Mouse (Mus musculus) skeletal muscle tissue, adult 2 months (tissue): ENCODE results near the gene Tbc1d10b.
"Not testable (repeated sequence)": the region's sequence is repeated elsewhere in the genome, so short reads cannot be mapped to it uniquely, and the experiment has no call there.

ENCODE experiments used
- DNase-seq: peaks from one replicate; pipeline ENCODE4 v3.0.0-alpha.2; 2012; ENCODE audit warnings: low read depth, low spot score

Gene Tbc1d10b

DNA sequence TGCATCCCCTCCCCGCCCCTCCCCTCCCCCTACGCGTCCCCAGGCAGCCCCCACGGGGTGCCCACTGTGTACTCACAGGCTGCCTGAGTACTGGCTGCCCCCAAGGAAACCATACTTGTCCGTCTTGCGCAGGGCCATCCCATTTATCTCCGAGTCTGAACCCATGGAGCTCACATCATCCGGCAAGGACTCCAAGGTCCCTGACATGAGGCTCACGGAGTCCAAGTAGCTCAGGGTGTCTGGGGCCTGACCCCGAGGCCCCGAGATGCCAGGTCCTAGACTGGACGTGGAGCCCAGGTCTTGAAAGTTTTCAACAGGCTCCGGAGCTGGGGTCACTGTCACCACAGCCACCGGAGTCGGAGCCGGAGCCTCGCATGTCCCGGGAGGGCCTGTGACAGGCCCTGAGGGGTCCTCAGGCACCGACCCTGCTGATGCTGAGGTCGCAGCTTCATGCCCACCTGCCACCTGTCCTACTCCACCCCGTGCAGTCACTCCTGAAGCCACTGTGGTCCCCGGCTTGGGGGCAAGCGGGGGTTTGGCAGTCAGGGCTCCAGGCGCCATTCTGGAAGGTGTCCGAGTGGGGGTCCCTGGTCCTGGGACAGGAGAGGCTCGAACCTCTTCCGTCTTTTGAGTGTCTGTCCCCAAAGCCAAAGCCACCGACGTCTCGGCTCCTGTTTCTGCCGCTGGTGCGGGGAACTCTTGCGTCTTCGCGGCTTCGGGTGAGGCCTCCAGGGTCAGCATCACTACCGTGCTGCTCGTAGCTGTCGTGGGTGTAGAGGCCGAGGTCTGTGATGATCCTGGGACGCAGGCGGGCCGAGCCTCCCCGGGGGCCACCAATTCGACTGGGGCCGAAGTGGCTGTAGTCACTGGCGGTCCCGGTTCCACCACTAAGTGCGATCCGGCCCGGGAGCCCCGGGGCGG lies 634 bp downstream of the Tbc1d10b start:
- DNase-seq, result no peak

DNA sequence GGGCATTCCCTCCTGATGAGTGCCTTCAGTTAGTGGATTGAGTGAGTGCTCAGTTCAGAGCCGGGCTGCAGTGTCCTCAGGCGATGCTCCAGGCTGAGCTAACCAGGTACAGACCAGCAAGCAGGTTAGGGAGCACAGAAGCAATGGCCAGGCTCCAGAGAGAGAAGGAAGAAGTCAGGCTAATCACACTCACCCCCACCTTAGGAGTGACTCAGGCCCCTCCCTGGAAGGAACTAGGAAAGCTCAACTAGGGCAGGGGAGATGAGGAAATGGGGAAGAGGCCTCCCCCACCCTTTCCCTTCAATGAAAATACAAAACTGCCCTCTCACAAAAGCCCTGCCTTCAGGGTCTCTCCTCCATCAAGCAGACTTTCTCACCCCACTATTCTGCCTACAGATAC lies 1.7 kb downstream of the Tbc1d10b start:
- no peak for DNase-seq

DNA sequence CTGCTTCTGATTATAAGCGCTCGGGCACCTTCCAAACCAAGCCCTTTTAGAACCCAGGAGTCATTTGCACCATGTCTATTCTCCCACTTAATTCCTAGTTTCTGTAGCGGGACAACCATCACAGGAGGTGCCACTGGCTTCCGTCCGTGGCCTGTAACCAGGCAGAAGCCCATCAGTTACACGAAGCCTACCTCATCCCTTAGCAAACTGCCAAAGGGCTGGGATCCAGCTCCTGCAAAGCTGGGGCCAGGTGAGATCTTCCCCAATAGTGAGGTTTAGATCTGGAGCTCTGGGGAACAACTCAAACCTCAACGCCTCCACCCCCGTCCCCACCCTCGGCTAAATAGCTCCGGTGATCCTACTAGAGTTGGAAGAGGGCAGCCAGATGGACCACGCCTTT lies 11.8 kb downstream of the Tbc1d10b start:
- DNase-seq, result no peak

DNA sequence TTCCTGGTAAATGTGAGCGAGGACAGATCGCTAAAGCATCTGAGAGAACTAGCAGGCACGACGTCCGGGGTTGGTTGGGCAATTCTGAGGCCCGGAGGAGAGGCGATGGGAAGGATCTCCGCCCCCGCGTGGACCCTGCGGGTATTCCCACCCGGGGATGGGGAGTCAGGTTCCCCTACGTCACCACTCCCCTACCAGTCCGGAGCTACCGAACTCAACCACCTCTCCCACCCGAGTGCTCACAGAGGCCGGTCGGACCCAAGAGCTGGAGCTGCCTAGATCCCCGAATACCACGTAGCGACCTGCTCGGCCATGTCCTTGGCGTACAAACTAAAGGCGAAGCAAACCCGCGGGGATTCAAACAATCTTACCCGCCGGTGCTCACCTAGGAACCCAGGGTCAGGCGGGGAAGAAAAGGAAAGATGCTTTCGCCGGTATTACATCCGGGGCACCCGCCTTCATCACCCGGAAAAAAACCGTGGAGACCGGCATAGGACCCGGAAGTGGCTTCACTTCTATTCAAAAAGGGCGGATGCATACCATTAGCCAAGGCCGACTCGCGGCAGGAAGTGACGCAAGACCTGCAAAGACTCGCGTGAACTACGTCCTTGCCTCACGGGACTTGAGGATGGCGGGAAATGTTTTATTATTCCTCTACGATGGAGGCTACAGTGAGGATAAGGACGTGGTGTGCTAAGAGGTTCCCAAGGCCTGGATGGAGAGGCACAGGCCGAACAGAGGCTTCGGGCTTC lies 12.5 kb downstream of the Tbc1d10b start, which contains the start of gene Cd2bp2:
Gene Cd2bp2, minus strand, starts transcription at position 507 of the 752 bp plus-strand sequence.
- peak; percentile 96 for DNase-seq

DNA sequence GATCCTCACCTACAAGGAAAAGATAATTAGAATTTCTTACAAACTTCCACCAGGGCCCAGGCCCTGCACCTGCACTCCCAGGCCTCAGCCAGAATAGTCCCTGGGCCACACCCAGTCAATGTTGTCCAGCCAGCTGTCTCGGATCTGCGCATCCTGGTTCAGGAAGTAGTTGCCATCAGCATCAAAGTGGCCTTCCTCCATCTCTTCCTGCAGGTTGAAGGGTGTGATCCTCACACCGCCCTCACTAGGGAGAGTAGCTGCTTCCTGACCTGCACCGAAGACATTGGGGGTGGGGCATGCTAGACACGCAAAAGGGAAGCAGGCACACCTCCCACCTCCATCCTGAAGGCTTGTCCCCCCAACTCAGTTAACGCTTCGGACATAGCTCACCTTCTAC lies 13.6 kb downstream of the Tbc1d10b start:
- no peak for DNase-seq

DNA sequence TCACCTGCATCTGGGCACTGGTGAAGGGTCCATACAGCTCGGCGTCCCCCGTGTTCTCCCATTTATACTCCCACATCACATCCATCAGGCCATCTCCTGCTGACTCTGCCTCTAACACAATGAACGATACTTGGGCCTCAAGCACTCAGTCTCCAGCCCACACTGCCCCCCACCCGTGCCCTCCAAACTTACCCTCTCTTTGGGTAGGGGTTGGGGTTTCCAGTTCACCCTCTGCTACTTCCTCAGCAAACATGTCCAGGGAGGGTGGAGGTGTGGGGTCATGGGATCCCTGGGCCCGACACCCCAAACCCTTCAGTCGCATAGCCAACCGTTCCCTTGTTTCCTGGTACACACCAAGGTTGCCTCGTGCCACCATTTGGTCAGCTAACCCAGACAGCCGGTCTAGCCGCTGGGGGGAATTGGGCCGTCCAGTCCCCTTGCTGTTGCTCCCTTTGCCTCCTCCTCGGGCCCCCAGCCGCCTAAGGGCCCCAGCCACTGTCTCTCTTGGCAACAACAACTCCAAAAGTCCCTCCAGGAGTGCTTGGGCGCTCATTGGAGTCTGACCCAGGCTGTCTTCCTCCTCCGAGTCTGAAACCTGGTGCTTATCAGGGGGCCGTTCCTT lies 14.1 kb downstream of the Tbc1d10b start:
- DNase-seq, result no peak

DNA sequence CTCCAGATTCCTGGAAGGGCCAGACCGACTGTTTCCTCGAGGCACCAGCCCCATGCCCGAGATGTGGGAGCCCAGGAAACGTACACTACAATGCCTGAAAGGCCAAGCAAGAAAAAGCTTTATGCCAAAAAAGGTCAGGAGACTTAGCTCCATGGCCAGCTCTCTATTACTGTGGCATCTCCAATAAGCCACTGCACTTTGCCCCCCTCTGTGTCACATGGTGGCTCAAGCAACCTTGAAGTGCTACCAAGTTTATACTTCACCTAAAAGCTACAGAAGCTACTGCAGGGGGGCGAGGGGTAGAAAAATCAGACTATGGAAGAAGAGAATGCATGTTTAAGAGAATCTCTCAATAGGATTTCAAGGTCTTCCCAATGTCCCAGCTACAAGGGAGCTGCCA lies 15.3 kb downstream of the Tbc1d10b start:
- DNase-seq, result no peak

DNA sequence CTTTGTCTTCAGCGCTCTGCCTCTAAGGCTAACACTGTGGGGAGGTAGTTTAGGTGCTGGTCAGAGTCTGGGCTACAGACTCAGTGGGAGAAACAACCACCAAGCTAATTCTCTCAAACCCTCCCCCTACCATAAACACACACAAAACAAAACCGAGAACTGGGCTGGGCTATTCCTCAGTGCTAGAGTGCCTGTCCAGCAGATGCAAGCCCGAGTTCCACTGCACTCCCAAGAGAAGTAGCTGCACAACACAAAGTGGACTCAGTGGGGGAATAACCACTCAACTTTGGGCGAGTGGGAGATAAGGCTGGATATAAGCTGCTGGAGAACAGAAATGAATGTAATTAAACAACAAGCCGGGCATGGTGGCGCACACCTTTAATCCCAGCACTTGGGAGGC lies 17.6 kb downstream of the Tbc1d10b start:
- DNase-seq, result no peak

DNA sequence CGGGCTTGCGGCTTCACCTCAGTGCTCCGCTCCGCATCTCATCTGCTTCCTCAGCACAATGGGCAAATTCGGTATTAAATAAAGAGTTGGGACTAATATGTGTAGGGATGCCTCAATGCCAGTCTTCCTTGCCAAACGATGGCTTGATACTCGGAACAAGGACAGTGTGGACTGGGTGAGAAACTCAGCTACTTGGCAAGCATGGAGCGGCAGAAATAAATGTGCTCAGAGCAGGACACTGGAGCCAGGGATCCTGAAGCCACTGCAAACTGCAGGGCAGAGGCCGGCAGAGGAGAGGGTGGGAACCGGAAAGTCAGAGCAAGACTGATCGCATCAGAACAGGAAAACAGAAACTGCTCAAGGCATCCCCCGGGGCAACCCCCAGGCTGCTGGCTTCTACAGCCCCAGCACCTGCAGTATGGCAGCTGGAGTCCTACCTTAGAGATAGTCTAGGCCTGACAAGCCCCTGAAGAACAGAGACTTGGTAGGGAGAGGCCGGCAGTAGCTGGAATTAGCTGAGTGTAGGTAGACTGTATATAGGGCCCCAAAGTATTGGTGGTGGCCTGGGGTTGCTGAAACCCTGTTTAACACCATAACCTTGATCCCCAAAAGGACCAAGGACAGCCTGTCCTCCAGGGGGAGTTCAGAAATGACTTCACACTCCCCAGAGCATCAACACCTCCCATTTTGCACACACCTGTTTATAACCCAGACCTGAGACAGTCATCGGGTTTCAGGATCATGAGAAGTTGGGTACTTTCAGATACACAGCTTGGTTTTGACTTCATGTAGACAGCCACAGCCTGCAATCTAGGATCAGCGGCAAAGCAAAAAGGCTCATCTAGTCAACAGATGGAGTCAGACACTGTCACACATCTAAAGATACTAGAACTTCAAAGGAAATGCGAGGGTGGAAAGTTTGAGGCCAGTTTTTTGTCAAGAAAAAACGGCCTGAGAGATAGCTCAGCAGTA lies 19.7 kb downstream of the Tbc1d10b start:
- no peak for DNase-seq

DNA sequence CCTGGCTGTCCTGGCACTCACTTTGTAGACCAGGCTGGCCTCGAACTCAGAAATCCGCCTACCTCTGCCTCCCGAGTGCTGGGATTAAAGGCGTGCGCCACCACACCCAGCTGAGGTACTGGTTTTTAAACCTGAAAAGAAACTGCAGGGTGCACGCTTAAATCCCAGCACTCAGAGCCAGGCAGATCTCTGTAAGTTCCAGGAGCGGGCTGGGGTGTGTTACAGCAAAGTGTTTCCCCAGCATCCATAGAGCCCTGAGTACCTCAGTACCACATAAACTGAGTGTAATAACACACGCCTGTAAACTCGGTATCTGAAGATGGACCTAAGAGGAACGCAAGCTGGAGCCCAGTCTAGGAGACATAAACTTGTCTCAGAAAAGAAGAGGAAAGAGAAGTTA lies 20.9 kb downstream of the Tbc1d10b start:
- no peak for DNase-seq

DNA sequence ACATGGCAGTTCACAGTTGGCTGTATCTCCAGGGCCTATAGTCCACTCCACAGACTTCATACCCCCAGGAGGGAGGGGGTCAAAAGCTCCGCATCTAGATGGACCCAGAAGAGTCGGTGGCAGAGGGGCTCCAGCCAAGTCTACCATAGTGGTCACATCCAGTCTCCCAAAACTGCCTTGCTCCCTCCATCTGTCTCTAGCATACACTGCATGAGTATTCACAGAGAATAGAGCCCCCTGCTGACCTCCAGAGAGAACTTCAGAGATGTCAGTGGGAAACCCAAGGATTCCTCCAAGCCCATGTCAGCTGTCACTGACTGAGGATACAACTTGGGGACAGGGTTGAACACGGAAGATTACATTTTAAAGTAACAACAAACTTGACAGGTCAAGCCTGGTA lies 22.7 kb downstream of the Tbc1d10b start:
- no peak for DNase-seq

DNA sequence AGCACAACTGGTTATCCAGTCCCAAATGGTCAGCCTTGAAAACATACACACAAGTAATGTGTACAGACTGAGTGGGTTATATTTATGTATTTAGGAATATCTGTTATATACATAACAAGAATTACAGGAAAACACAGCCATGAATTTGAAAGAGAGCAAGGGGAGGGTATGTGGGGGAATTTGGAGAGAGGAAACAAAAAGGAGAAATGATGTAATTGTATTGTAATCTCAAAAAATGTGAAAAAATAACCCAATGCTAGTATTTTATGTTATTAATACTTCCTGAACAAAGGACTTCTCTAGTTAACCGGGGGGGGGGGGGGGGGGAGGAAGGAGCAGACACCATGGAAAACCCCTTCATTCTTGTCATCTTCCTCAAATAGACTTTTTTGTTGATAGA lies 23.5 kb downstream of the Tbc1d10b start:
- DNase-seq, result no peak

DNA sequence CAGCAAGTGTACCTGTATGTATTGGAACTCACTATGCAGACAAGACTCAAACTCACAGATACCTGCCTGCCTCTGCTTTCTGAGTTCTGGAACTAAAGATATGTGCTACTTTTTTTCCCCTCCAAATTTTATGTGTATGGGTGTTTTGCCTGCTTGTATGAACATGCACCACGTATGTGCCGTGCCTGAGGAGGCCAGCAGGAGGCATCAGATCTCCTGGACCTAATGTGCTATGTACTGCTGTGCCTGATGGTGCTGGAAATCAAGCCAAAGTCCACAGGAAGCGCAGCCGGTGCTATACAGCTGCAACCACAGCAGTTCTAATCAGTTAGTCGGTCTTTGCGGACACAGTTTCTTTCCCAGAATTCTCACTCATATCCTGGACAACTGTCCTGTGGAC lies 24.4 kb downstream of the Tbc1d10b start:
- DNase-seq, result no peak

DNA sequence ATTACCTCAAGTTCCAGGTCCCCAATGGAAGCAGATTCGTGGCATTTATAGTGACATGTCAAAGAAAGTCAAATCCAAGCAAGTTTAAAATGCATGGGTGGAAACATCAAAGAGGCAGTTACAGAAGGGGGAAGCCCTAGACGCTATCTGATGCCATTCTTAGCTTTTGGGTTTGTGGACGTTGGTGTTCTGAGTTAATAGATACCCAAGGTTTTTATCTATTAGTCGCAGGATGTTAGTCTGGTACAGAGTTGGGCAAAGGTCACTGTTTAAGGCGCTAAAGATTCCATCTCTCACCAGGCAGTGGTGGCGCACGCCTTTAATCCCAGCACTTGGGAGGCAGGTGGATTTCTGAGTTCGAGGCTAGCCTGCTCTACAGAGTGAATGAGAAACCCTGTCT lies 24.9 kb downstream of the Tbc1d10b start:
- DNase-seq, result no peak

DNA sequence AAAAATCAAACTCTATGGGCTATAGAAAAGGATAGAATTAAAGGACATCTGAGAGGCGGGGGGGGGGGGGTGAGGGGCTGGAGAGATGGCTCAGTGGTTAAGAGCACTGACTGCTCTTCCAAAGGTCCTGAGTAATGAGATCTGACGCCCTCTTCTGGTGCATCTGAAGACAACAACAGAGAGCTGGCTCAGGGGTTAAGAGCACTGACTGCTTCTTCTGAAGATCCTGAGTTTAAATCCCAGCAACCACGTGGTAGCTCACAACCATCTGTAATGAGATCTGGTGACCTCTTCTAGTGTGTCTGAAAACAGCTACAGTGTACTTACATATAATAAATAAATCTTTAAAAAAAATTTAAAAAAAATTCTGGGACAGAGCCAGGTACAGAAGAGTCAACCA lies 26.5 kb downstream of the Tbc1d10b start:
- not testable (repeated sequence) for DNase-seq

DNA sequence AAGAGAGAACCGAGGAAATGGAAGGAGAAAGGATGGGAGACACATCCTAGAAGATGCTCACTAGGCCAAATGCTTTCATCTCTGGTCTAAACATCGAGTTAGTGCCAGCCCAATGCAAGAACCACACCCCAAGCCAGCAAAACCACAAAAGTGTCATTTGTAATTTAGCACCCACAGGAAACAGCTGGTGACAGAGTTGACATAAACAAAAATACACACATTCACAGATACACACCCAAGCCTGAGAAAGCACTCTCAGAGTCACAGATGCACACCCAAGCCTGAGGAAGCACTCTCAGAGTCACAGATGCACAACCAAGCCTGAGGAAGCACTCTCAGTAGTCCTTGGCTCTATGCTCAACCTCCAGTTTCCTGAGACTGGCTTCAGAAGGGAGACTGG lies 27.5 kb downstream of the Tbc1d10b start:
- no peak for DNase-seq

DNA sequence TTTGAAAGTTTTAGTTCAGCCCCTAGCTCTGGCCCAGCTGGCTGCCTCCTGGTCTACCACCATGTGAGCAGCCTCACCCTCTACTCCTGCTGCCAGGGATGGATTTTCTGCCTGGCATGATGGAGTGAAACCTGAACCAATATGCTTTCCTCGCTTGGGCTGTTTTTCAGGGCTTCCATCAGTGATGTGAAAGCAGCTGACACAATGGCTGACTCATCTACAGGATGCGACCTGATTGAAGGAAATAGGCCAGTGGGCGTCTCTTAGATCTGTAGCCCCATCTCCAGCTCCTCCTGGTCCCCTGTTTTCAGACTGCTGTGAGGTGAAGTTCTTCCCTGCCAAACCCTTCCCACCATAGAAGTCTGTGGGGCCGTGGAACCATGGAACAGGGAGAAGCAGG lies 31.3 kb downstream of the Tbc1d10b start:
- DNase-seq, result no peak

DNA sequence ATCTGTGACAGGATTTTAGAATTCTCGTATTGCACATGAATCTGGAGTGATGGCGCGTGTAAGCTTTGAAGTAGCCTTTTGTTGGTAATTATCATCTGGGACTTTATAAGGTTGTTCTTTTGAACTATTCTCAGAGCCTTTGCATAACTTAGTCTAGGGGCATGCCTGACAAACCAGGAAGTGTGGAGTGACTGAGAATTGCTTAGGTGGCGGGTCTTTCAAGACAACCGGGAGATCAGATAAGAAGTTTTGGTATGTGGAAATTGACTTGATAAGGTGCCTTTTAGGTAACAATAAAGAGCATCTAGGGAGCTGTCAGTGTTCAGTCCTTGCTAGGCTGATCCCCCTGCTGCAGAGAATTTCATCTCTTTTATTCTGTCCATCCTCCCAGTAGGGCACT lies 41.8 kb downstream of the Tbc1d10b start:
- DNase-seq, result no peak

DNA sequence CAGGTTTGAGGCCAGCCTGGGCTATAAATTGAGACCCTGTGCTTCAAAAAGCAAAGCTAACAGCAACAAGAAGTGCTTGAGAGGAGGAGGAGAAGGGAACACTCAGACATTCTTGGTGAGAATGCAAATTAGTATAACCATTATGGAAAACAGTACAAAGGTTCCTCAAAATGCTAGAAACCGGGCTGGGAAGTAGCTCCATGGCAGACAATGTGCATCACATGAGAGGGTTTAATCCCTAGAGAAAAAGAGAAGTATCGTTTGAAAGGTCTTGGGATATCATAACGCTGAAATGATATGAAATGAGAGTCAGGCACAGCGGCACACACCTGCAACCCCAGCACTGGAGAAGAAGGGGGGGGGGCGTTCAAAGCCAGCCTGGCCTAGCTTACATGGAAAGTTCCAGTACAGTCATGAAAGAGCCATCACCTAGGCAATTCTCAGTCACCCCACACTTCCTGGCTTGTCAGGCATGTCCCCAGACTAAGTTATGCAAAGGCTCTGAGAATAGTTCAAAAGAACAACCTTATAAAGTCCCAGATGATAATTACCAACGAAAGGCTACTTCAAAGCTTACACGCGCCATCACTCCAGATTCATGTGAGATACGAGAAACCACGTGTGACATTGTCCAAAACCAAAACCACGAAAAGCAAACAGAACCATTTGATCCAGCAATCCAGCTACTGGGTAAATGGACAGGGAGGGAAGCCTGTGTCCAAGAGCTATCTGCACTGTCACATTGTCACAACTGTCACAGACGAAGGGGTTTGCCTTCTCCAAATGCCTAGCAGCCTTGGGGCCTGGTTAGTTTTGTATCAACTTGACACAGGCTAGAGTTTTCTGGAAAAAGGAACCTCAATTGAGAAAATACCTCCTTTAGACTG lies 42.4 kb downstream of the Tbc1d10b start:
- DNase-seq, result no peak

DNA sequence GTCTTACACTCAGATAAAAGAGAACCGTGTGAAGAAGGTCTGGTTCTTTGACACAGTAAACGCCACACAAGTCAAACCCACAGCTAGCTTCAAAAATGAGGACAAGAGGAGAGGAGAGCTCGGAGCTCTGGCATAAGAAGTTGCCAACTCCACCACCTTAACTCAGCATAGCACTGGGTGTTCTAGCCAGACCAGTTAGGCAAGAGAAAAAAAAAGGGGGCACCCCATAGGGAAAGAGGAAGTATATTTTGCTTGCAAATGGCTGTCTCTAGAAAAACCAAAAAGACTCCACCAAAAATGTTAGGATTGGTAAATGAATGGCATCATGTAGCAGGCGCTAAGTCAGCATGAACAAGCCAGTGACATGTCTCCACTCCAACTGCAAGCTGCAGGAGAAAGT lies 44.3 kb downstream of the Tbc1d10b start:
- DNase-seq, result no peak
